Mouse (Mus musculus) testis, adult 2 months (tissue): ENCODE results near the gene Nptx1. TPM values are rescaled to one million over a fixed set of nuclear protein-coding genes. Genes with fewer than 3 reads are reported as not detected.

Experiments used
- H3K27ac ChIP-seq: fragments of 200-500 bp; 2 replicates; pipeline ENCODE4 v1.5.1; 2012; ENCODE audit warnings: low read depth, low read length; ENCODE audit not compliant: control insufficient read depth, insufficient read depth
- H3K27me3 ChIP-seq: fragments of 200-500 bp; 2 replicates; pipeline ENCODE4 v1.6.1; 2012; ENCODE audit warnings: mild to moderate bottlenecking, low read length, moderate library complexity; ENCODE audit not compliant: control insufficient read depth, insufficient read depth
- H3K36me3 ChIP-seq: fragments of 200-500 bp; 2 replicates; pipeline ENCODE4 v1.6.1; 2012; ENCODE audit warnings: mild to moderate bottlenecking, low read length; ENCODE audit not compliant: control insufficient read depth, insufficient read depth
- H3K4me1 ChIP-seq: fragments of 200-500 bp; 2 replicates; pipeline ENCODE4 v1.6.1; 2012; ENCODE audit warnings: low read length; ENCODE audit not compliant: control insufficient read depth, insufficient read depth
- H3K4me3 ChIP-seq: fragments of 200-500 bp; 2 replicates; pipeline ENCODE4 v1.5.1; 2012; ENCODE audit warnings: low read depth, mild to moderate bottlenecking, low read length, moderate library complexity, mixed read lengths; ENCODE audit not compliant: control insufficient read depth
- CTCF ChIP-seq: fragments of 200-500 bp; IDR thresholded peaks from 2 replicates; pipeline ENCODE4 v1.5.1; 2012; ENCODE audit warnings: low read depth, mild to moderate bottlenecking, inconsistent platforms, low read length, moderate library complexity; ENCODE audit not compliant: control insufficient read depth, insufficient read depth, insufficient replicate concordance
- POLR2A ChIP-seq: fragments of 200-500 bp; IDR thresholded peaks from 2 replicates; pipeline ENCODE4 v1.6.1; 2012; ENCODE audit warnings: low read depth, mild to moderate bottlenecking, inconsistent platforms, low read length, moderate library complexity; ENCODE audit not compliant: control insufficient read depth
- polyA plus RNA-seq: library from polyadenylated mRNA; depleted of rRNA; stranded (reverse); fragments of >200 nt; gene quantifications from 2 replicates; pipeline ENCODE4 v1.2.3, GENCODE M21; 2012

Gene Nptx1
- polyA plus RNA-seq, 1 experiment, result 0.22 TPM

DNA sequence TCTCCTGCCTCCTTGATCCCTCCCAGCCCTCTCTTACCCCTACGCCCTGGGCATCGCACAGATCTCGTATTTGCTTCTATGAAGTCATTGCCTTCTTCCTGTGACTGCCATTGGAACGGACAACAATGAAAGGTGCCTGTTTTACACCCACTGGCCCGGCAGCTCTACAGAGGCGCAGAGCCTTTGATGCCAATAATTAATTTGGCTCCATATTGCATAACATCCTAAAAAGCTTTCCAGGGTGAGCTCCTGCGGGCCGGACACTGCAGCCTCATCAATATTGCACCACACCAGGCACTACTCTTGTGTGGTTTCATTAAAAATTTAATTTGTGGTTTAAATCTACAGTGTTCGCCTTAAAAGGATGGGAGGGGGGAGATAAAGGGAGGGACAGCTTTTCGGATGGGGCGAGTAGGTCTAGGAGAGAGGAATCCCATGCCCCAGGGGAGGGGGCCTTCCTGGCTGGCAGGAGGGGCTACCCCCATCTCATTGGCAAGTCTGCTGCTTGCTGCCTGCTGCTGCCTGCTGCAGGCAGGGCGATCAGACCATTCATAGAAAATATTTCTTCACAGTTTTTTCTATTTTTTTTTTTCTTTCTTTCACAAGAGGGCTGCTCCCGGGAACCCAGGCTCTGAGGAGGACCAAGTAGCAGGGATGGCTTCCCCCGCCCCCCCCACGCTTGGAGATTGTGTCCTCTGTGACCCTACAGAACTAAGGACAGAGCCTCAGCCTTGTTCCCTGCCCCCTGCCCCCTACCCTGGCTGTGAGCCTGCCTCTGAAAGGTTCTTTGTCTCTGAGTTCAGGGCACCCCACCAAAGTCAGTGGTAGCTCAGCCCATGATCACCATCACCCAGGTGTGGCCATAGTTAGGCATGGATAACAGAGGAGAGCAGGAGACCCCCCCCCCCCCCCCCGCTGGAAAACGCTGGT, 10.7 kb upstream of the Nptx1 start:
- Histone ChIP-seq H3K27me3 (no peaks in the 10 kb centered on the region), H3K27ac (no peak overlapping the region), H3K36me3 (no peaks in the 10 kb centered on the region), H3K4me3 (no peak overlapping the region), H3K4me1 (no peaks in the 10 kb centered on the region; the same call in 1 of the 2 replicates)
- TF ChIP-seq CTCF (no peak), POLR2A (no peak)

- no peak overlapping the region for H3K27ac ChIP-seq
- H3K36me3 ChIP-seq, result no peaks in the 10 kb centered on the region
- H3K4me3 ChIP-seq, result no peak overlapping the region
- H3K4me1 ChIP-seq, result no peaks in the 10 kb centered on the region; the same call in 1 of the 2 replicates
- no peak for TF ChIP-seq CTCF
- TF ChIP-seq POLR2A, result no peak
- no peaks in the 10 kb centered on the region for H3K27me3 ChIP-seq
Measured at GRCm38 (mm10) chr11:119555170-119555569, 7.6 kb upstream of the Nptx1 start.

DNA sequence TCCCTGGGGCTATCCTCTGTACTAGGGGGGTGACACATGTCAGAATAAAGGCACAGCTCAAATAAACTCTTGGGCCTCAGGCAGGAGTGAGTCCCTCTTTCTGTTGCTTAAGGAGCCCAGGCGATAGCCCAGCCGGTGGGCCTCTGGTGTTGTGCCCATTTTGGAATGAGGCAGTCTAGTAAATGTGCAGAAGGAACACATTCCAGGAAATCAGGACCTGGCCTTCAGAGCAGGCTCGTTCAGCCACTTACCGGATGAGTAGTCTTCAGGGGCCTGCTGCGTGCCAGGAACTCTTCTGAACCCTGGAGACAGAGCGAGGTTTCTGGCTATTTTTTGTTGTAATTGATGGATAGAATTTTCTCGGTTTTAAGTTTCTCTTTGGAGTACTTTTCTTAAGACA, 7.2 kb upstream of the Nptx1 start:
- Histone ChIP-seq H3K27ac (no peak overlapping the region), H3K36me3 (no peaks in the 10 kb centered on the region), H3K27me3 (no peaks in the 10 kb centered on the region), H3K4me3 (no peak overlapping the region), H3K4me1 (no peaks in the 10 kb centered on the region; the same call in 1 of the 2 replicates)
- no peak for TF ChIP-seq CTCF
- TF ChIP-seq POLR2A, result no peak

DNA sequence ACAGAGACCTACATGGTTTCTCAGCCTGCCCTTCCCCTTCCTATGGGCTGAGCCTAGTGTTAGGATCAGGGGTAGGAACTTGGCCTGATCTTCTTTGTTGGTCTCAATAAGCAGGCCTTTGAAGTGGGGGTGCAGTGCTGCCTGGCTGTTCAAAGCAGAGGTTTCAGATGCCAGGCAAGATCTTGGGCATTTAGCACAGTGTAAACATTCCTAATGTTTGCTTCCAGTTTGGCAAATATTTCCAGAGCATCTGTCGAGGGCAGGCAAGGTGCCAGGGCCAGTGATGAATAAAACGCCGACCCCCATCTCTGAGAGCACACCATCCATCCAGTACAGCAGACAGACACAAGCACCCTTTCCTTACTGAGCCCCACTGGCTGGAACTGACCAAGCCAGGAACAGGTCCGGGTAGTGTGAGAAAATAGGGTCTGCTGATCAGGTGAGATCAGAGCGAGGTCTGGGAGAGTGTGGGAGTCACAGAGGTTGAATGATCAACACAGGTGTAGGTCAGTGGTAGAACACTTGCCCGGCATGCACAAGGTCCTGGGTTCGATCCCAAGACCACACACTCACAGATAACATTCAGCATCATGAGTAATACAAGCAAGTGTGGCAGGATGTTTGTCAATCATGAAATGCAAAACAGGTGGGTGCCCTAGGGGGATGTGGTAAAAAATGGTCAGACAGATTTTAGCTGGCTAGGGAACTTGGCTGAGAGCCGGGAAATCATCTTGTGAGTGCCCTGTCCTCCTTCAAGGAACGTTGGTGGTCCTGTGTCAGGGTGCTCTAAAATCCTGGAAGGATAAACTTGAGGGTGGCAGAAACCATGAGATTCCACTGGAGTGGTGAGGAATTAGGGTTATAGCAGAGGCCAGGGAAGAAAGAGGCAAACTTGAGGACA, 5.6 kb upstream of the Nptx1 start:
- no peaks in the 10 kb centered on the region for H3K36me3 ChIP-seq
- TF ChIP-seq POLR2A, result no peak
- no peak for TF ChIP-seq CTCF
- no peak overlapping the region for H3K4me3 ChIP-seq
- H3K27me3 ChIP-seq, result peaks cover 4% of the 10 kb centered on the region
- H3K27ac ChIP-seq, result no peak overlapping the region
- H3K4me1 ChIP-seq, result peaks cover 4% of the 10 kb centered on the region

GRCm38 (mm10) chr11:119552301-119552700, 4.7 kb upstream of the Nptx1 start:
- H3K36me3 ChIP-seq, result no peaks in the 10 kb centered on the region
- H3K4me1 ChIP-seq, result peaks cover 7% of the 10 kb centered on the region
- TF ChIP-seq CTCF (no peak), POLR2A (no peak)
- no peak overlapping the region for H3K4me3 ChIP-seq
- H3K27me3 ChIP-seq, result peaks cover 4% of the 10 kb centered on the region
- no peak overlapping the region for H3K27ac ChIP-seq

GRCm38 (mm10) chr11:119551468-119551867, 3.9 kb upstream of the Nptx1 start:
- Histone ChIP-seq H3K36me3 (no peaks in the 10 kb centered on the region), H3K4me3 (no peak overlapping the region), H3K27me3 (peaks cover 4% of the 10 kb centered on the region), H3K27ac (no peak overlapping the region), H3K4me1 (peaks cover 11% of the 10 kb centered on the region)
- TF ChIP-seq POLR2A, result no peak
- no peak for TF ChIP-seq CTCF
